8 mouse cellular contexts compared by ENCODE assay signal in genomic region chr1:154033958-154034606, GRCm38 (mm10).
DNase-seq lines count a peak whose midpoint lies in the region; ATAC-seq and TF ChIP-seq lines count a peak whose summit lies in the region.

No protein-coding gene starts in this region.

- H3K4me2 ChIP-seq in heart, embryonic 16.5 days (ENCODE audit: low read depth, low read length) = peak overlapping the region; percentile 51
- H3K4me2 ChIP-seq in stomach, embryonic 14.5 days (replicated peaks; ENCODE audit: low read depth, low read length) = no peak overlapping the region

- WGBS in heart, embryonic 16.5 days = 17% methylated on average over 13 of the region's 13 CpGs
- WGBS in large intestine, adult 2 months = 19% methylated on average over 13 of the region's 13 CpGs
- 56% methylated on average over 13 of the region's 13 CpGs for WGBS in stomach, embryonic 14.5 days

- no peaks in the 10 kb centered on the region for H3K36me3 ChIP-seq in heart, embryonic 16.5 days (ENCODE audit: control insufficient read depth, insufficient read depth)
- H3K36me3 ChIP-seq in stomach, embryonic 14.5 days (ENCODE audit: control insufficient read depth, insufficient read depth, low read length) = no peaks in the 10 kb centered on the region

- H3K27ac ChIP-seq in layer of hippocampus, adult 2 months = peak overlapping the region; percentile 75
- peak overlapping the region; percentile 46 for H3K27ac ChIP-seq in heart, embryonic 16.5 days (ENCODE audit: low read length)
- no peak overlapping the region; the same call in 1 of the 2 replicates for H3K27ac ChIP-seq in stomach, embryonic 14.5 days (ENCODE audit: low read length)

- peak in 1 of 2 experiments; percentile 7 for DNase-seq in layer of hippocampus, adult 2 months (ENCODE audit: low spot score in 2 of 2)
- no peak for DNase-seq in layer of hippocampus, postnatal 25 days (ENCODE audit: extremely low spot score in 1 of 2, low spot score in 1 of 2)
- peak; percentile 41 for DNase-seq in brain, adult 2 months (ENCODE audit: low read depth, low spot score)
- DNase-seq in large intestine, adult 2 months (ENCODE audit: low read depth, low spot score) = peak; percentile 78
- peak; percentile 82 for DNase-seq in lung, postnatal 36 days
- DNase-seq in cerebellum, adult 9-10 months = no peak

- peaks cover 10% of the 10 kb centered on the region for H3K4me1 ChIP-seq in heart, embryonic 16.5 days (ENCODE audit: control insufficient read depth, insufficient read depth, low read length)
- H3K4me1 ChIP-seq in stomach, embryonic 14.5 days (ENCODE audit: control insufficient read depth, insufficient read depth, low read length) = peaks cover 3% of the 10 kb centered on the region; the same call in 1 of the 2 replicates

- TF ChIP-seq CTCF in layer of hippocampus, adult 2 months (conservative IDR thresholded peaks at IDR 0.05) = no peak

- no peaks in the 10 kb centered on the region for H3K9me3 ChIP-seq in heart, embryonic 16.5 days (replicated peaks; ENCODE audit: control insufficient read depth, low read length)
- no peaks in the 10 kb centered on the region for H3K9me3 ChIP-seq in stomach, embryonic 14.5 days (ENCODE audit: control insufficient read depth, low read depth, low read length)

- peak; percentile 63 for ATAC-seq in heart, embryonic 16.5 days (replicated peaks; ENCODE audit: extremely low read depth, insufficient read depth, low FRiP score)
- ATAC-seq in stomach, embryonic 14.5 days (ENCODE audit: insufficient number of reproducible peaks, insufficient read depth, low FRiP score, low read depth) = peak; percentile 81

- H3K9ac ChIP-seq in heart, embryonic 16.5 days (ENCODE audit: low read length) = peak overlapping the region; percentile 20; the same call in 1 of the 2 replicates
- H3K9ac ChIP-seq in stomach, embryonic 14.5 days (replicated peaks; ENCODE audit: low read depth, low read length) = no peak overlapping the region

- H3K27me3 ChIP-seq in heart, embryonic 16.5 days (ENCODE audit: control insufficient read depth, insufficient read depth, low read length) = no peaks in the 10 kb centered on the region
- H3K27me3 ChIP-seq in stomach, embryonic 14.5 days (ENCODE audit: control insufficient read depth, insufficient read depth, low read length) = no peaks in the 10 kb centered on the region

- H3K4me3 ChIP-seq in layer of hippocampus, adult 2 months = no peak overlapping the region
- no peak overlapping the region for H3K4me3 ChIP-seq in heart, embryonic 16.5 days (ENCODE audit: low read length)
- H3K4me3 ChIP-seq in stomach, embryonic 14.5 days (ENCODE audit: low read depth, low read length) = no peak overlapping the region

Comparison
In these comparisons a context has a peak if more than half of its experiments do, and no peak if none do; other contexts are left out.
1. DNase-seq: peak in brain, adult 2 months (single experiment), large intestine, adult 2 months (single experiment) and lung, postnatal 36 days (single experiment); none in layer of hippocampus, postnatal 25 days (0 of 2) and cerebellum, adult 9-10 months (single experiment).